Mouse (Mus musculus): ENCODE results near the gene Prickle3. TPM values are rescaled to one million over a fixed set of nuclear protein-coding genes. Genes with fewer than 3 reads are reported as not detected.
A peak's percentile ranks its signal among the peaks of the same experiment; 100 is the strongest.

Gene Prickle3
- polyA plus RNA-seq, 1 experiment from 2014 or later = 2.0 TPM

DNA sequence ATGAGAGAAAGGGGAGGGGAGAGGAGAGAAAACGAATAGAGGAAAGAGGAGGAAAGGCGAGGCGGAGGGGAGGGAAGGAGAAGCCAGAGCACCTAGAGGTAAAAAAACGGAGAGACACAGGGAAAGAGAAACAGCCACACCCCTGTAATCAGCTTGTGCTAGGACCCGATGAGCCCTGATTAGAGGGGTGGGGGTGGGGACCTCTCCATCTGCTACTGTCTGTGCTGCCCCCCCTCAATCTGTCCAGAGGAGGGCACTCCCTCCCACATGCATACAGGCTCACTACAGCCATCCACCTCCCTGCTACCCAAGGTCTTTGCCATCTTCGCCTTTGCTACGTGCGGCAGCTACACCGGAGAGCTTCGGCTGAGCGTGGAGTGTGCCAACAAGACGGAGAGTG is 16.3 kb upstream of the Prickle3 start:
- no peak overlapping the region for H3K9ac ChIP-seq (replicated peaks; ENCODE audit: low read depth, low read length)
- ATAC-seq (ENCODE audit: low read depth) = no peak
- peak overlapping the region; percentile 35 for H3K4me2 ChIP-seq (ENCODE audit: low read depth, low read length)
- H3K27me3 ChIP-seq (ENCODE audit: control insufficient read depth, insufficient read depth, low read length) = no peaks in the 10 kb centered on the region
- no peaks in the 10 kb centered on the region; the same call in 1 of the 2 replicates for H3K36me3 ChIP-seq (ENCODE audit: control insufficient read depth, insufficient read depth, low read length)
- no peaks in the 10 kb centered on the region for H3K4me1 ChIP-seq (ENCODE audit: control insufficient read depth, insufficient read depth, low read length)
- H3K4me3 ChIP-seq (ENCODE audit: low read depth, low read length) = 0 out of 2 replicates have a peak overlapping the region, but pooled peaks have one; percentile 12
- 46% methylated on average over 12 of the region's 12 CpGs for WGBS
- no peaks in the 10 kb centered on the region for H3K9me3 ChIP-seq (ENCODE audit: control insufficient read depth, low read length)
- H3K27ac ChIP-seq (ENCODE audit: low read depth, low read length) = no peak overlapping the region

GRCm38 (mm10) chrX:7645349-7645748 is 11.7 kb upstream of the Prickle3 start:
- Histone ChIP-seq H3K4me2 (ENCODE audit: low read depth, low read length) (no peak overlapping the region), H3K27ac (ENCODE audit: low read depth, low read length) (no peak overlapping the region), H3K4me3 (ENCODE audit: low read depth, low read length) (no peak overlapping the region), H3K9me3 (ENCODE audit: control insufficient read depth, low read length) (no peaks in the 10 kb centered on the region), H3K9ac (replicated peaks; ENCODE audit: low read depth, low read length) (no peak overlapping the region), H3K27me3 (ENCODE audit: control insufficient read depth, insufficient read depth, low read length) (no peaks in the 10 kb centered on the region), H3K4me1 (ENCODE audit: control insufficient read depth, insufficient read depth, low read length) (no peaks in the 10 kb centered on the region), H3K36me3 (ENCODE audit: control insufficient read depth, insufficient read depth, low read length) (no peaks in the 10 kb centered on the region; the same call in 1 of the 2 replicates)
- 12% methylated on average over 5 of the region's 5 CpGs for WGBS
- no peak for ATAC-seq (ENCODE audit: low read depth)

DNA sequence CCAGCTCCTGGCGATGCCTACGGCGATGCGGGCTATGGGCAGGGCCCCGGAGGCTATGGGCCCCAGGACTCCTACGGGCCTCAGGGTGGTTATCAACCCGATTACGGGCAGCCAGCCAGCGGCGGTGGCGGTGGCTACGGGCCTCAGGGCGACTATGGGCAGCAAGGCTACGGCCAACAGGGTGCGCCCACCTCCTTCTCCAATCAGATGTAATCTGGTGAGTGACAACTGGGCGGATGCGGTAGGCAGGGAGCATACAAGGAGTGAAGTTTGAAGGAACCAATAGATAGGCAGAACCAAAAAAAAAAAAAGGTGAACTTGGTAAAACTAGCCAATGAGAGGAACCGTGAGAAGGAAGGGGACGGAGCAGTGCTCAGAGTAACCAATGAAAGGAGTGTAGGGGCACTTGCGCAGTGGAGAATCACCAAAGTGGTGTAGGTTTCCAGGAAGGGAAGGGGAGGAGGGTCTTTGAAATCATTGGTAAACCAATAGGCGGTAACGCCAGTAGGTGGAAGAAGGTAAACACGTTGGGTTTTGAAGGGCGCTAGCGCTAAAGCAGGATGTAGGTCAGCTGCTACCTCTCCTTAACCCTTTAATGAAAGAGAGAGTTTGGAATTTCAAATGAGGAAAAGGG is 8.3 kb upstream of the Prickle3 start:
- Histone ChIP-seq H3K9me3 (ENCODE audit: control insufficient read depth, low read length) (no peaks in the 10 kb centered on the region), H3K9ac (replicated peaks; ENCODE audit: low read depth, low read length) (peak overlapping the region; percentile 42; the same call in 1 of the 2 replicates), H3K4me1 (ENCODE audit: control insufficient read depth, insufficient read depth, low read length) (no peaks in the 10 kb centered on the region), H3K4me2 (ENCODE audit: low read depth, low read length) (peak overlapping the region; percentile 44), H3K27ac (ENCODE audit: low read depth, low read length) (peak overlapping the region; percentile 57; the same call in 1 of the 2 replicates), H3K36me3 (ENCODE audit: control insufficient read depth, insufficient read depth, low read length) (no peaks in the 10 kb centered on the region; the same call in 1 of the 2 replicates), H3K27me3 (ENCODE audit: control insufficient read depth, insufficient read depth, low read length) (no peaks in the 10 kb centered on the region), H3K4me3 (ENCODE audit: low read depth, low read length) (peak overlapping the region; percentile 19; the same call in 1 of the 2 replicates)
- 16% methylated on average over 25 of the region's 25 CpGs for WGBS
- peak; percentile 96 for ATAC-seq (ENCODE audit: low read depth)

- H3K4me2 ChIP-seq (ENCODE audit: low read depth, low read length) = no peak overlapping the region
- no peak overlapping the region for H3K9ac ChIP-seq (replicated peaks; ENCODE audit: low read depth, low read length)
- WGBS = 18% methylated on average over 11 of the region's 15 CpGs
- ATAC-seq (ENCODE audit: low read depth) = no peak
- no peaks in the 10 kb centered on the region for H3K9me3 ChIP-seq (ENCODE audit: control insufficient read depth, low read length)
- H3K36me3 ChIP-seq (ENCODE audit: control insufficient read depth, insufficient read depth, low read length) = no peaks in the 10 kb centered on the region
- no peaks in the 10 kb centered on the region for H3K27me3 ChIP-seq (ENCODE audit: control insufficient read depth, insufficient read depth, low read length)
- H3K4me1 ChIP-seq (ENCODE audit: control insufficient read depth, insufficient read depth, low read length) = no peaks in the 10 kb centered on the region
- no peak overlapping the region for H3K4me3 ChIP-seq (ENCODE audit: low read depth, low read length)
- no peak overlapping the region for H3K27ac ChIP-seq (ENCODE audit: low read depth, low read length)
Measured at GRCm38 (mm10) chrX:7658031-7658784, 1.1 kb downstream of the Prickle3 start.

DNA sequence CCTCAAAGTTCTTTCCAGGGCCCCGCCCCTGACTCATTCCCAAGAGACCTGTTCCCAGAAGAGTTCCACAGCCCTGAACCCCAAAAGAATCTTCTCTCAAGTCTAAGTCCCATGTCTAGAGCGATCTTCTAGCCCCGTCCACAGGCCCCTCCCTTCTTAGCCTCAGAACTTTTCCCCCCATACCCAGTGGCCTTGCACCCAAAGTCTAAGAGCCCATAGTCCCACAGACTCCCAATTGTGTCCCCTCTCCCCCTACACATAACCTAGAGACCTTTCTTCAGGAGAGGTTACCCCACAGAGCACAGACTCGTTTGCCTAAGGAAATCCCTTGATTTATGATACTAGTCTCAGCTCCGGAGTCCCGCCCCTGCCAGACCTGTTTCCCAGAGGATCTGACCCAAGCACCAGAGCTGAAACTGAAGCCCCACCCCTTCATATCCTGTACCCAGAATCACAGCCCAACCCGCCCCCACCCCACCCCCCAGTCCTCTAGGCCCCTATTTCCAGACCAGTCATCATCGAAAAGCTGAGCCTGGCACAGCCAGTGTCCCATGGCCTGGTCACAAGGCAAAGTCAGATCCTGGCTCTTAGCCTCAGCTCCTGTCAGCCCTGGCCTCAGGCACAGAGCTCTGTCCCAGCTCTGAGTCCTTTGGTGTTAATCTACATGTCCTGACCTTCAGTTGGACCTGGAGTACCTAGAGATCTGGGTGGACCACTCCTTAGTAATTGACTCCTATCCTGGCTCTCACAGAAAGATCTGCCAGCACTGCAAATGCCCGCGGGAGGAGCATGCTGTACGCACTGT is 1.9 kb downstream of the Prickle3 start:
- no peaks in the 10 kb centered on the region for H3K36me3 ChIP-seq (ENCODE audit: control insufficient read depth, insufficient read depth, low read length)
- 45% methylated on average over 11 of the region's 11 CpGs for WGBS
- no peaks in the 10 kb centered on the region for H3K4me1 ChIP-seq (ENCODE audit: control insufficient read depth, insufficient read depth, low read length)
- no peak overlapping the region for H3K27ac ChIP-seq (ENCODE audit: low read depth, low read length)
- H3K27me3 ChIP-seq (ENCODE audit: control insufficient read depth, insufficient read depth, low read length) = no peaks in the 10 kb centered on the region
- no peak overlapping the region for H3K4me2 ChIP-seq (ENCODE audit: low read depth, low read length)
- no peak overlapping the region for H3K9ac ChIP-seq (replicated peaks; ENCODE audit: low read depth, low read length)
- H3K4me3 ChIP-seq (ENCODE audit: low read depth, low read length) = no peak overlapping the region
- no peaks in the 10 kb centered on the region for H3K9me3 ChIP-seq (ENCODE audit: control insufficient read depth, low read length)
- ATAC-seq (ENCODE audit: low read depth) = no peak; the same call in 1 of the 2 replicates

DNA sequence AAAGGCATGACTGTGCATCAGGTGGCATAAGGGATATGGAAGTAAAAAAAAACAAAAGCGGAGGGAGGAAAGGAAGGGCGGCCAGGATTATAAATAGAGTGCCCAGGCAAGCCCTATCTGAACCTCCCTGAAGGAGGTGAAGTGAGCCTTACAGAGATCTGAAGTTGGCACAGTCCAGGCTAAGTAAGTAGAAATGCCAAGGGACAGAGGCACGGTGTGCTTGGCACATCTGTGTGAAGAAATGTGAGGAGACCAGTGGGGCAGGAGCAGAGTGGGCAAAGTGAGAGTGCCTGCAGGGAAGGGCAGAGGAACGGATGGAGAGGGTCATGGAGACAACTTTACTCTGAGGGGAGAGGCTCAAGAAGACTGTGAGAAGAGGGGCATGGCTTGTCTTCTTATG is 4.0 kb downstream of the Prickle3 start:
- ATAC-seq (ENCODE audit: low read depth) = no peak
- Histone ChIP-seq H3K27ac (ENCODE audit: low read depth, low read length) (no peak overlapping the region), H3K9ac (replicated peaks; ENCODE audit: low read depth, low read length) (no peak overlapping the region), H3K36me3 (ENCODE audit: control insufficient read depth, insufficient read depth, low read length) (no peaks in the 10 kb centered on the region), H3K9me3 (ENCODE audit: control insufficient read depth, low read length) (no peaks in the 10 kb centered on the region), H3K27me3 (ENCODE audit: control insufficient read depth, insufficient read depth, low read length) (no peaks in the 10 kb centered on the region), H3K4me2 (ENCODE audit: low read depth, low read length) (no peak overlapping the region), H3K4me3 (ENCODE audit: low read depth, low read length) (no peak overlapping the region), H3K4me1 (ENCODE audit: control insufficient read depth, insufficient read depth, low read length) (no peaks in the 10 kb centered on the region)
- WGBS = 82% methylated on average over 4 of the region's 4 CpGs

DNA sequence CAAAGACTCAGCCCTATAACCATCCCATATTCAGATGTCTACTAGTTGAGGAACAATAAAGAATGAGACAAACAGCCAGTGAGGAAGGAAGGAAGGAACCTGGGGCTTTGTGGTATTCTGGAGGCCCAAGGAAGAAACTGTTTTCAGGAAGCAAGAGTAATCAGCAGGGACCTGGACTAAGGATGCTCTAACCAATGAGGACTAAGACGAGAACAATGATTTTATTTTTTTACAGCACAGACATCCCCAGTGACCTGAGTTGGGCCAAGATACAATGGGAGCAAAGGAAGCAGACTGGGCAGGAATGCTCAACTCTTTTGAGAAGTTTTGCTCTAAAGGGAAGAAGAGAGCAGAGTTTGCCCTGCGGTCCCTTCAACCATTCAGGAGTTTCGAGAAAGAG is 5.9 kb downstream of the Prickle3 start:
- no peak overlapping the region for H3K27ac ChIP-seq (ENCODE audit: low read depth, low read length)
- H3K9ac ChIP-seq (replicated peaks; ENCODE audit: low read depth, low read length) = no peak overlapping the region
- H3K9me3 ChIP-seq (ENCODE audit: control insufficient read depth, low read length) = no peaks in the 10 kb centered on the region
- H3K4me1 ChIP-seq (ENCODE audit: control insufficient read depth, insufficient read depth, low read length) = no peaks in the 10 kb centered on the region
- H3K4me2 ChIP-seq (ENCODE audit: low read depth, low read length) = no peak overlapping the region
- no peak for ATAC-seq (ENCODE audit: low read depth)
- WGBS = 38% methylated on average over 3 of the region's 3 CpGs
- H3K27me3 ChIP-seq (ENCODE audit: control insufficient read depth, insufficient read depth, low read length) = no peaks in the 10 kb centered on the region
- H3K36me3 ChIP-seq (ENCODE audit: control insufficient read depth, insufficient read depth, low read length) = no peaks in the 10 kb centered on the region
- no peak overlapping the region for H3K4me3 ChIP-seq (ENCODE audit: low read depth, low read length)

GRCm38 (mm10) chrX:7664791-7665190 is 7.7 kb downstream of the Prickle3 start:
- no peak overlapping the region for H3K4me2 ChIP-seq (ENCODE audit: low read depth, low read length)
- H3K9me3 ChIP-seq (ENCODE audit: control insufficient read depth, low read length) = no peaks in the 10 kb centered on the region
- H3K4me3 ChIP-seq (ENCODE audit: low read depth, low read length) = no peak overlapping the region
- ATAC-seq (ENCODE audit: low read depth) = no peak
- H3K27ac ChIP-seq (ENCODE audit: low read depth, low read length) = no peak overlapping the region
- 92% methylated on average over 11 of the region's 11 CpGs for WGBS
- no peaks in the 10 kb centered on the region for H3K36me3 ChIP-seq (ENCODE audit: control insufficient read depth, insufficient read depth, low read length)
- H3K9ac ChIP-seq (replicated peaks; ENCODE audit: low read depth, low read length) = no peak overlapping the region
- no peaks in the 10 kb centered on the region for H3K4me1 ChIP-seq (ENCODE audit: control insufficient read depth, insufficient read depth, low read length)
- H3K27me3 ChIP-seq (ENCODE audit: control insufficient read depth, insufficient read depth, low read length) = no peaks in the 10 kb centered on the region
